In the genomic region with DNA sequence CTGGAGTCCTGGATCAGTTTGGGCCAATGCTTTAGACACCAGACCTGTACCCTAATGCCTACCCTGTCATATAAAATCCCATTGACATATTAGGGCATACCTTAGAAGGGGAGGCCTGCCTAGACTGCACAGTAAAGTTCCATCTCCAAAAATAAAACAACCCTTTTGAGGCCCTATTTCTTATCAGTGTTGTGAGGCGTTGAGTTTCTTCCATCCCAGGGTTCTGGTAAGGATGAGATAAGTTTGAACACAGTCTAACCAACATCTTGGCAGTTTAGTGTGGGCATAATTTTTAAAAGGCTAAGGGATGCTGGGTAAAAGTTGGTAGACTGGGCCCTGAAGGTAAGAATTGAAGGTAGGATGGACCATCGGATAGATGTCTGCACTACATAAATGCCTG, we compare ENCODE assay signal across 15 mouse cellular contexts. TPM values are rescaled to one million over a fixed set of nuclear protein-coding genes. Genes with fewer than 3 reads are reported as not detected.
DNase-seq lines count a peak whose midpoint lies in the region; ATAC-seq and TF ChIP-seq lines count a peak whose summit lies in the region.
"Had no signal": no experiment of that assay in that cellular context is flagged by ENCODE, and none has a peak within 500 bp of the region (broad histone marks: within the 10 kb centered on the region; RNA-seq: fewer than 3 reads in every experiment).

No protein-coding gene starts in this region.

- peak; percentile 98 to 100 for TF ChIP-seq EP300 in MEL (IDR thresholded peaks at IDR 0.05; ENCODE audit: low read depth in 1 of 2, low read length in 2 of 2)

- no peaks in the 10 kb centered on the region for H3K9me3 ChIP-seq in forebrain, embryonic 12.5 days
- H3K9me3 ChIP-seq in forebrain, embryonic 15.5 days: no peaks in the 10 kb centered on the region
- H3K9me3 ChIP-seq in hindbrain, embryonic 15.5 days: no peaks in the 10 kb centered on the region
- H3K9me3 ChIP-seq in hindbrain, embryonic 13.5 days: no peaks in the 10 kb centered on the region
- H3K9me3 ChIP-seq in MEL (replicated peaks; ENCODE audit: insufficient read depth, low read length): no peaks in the 10 kb centered on the region
- H3K9me3 ChIP-seq in liver, embryonic 13.5 days (replicated peaks): no peaks in the 10 kb centered on the region

- no peak overlapping the region for H3K4me3 ChIP-seq in forebrain, embryonic 12.5 days (replicated peaks)
- no peak overlapping the region for H3K4me3 ChIP-seq in forebrain, embryonic 15.5 days
- H3K4me3 ChIP-seq in hindbrain, embryonic 15.5 days: no peak overlapping the region
- no peak overlapping the region for H3K4me3 ChIP-seq in hindbrain, embryonic 13.5 days
- H3K4me3 ChIP-seq in MEL (ENCODE audit: control insufficient read depth in 1 of 2, insufficient read depth in 1 of 2, low read depth in 2 of 2, low read length in 2 of 2): peak overlapping the region; percentile 26 to 85; a peak in 3 of 4 replicates
- peak overlapping the region; percentile 87 for H3K4me3 ChIP-seq in liver, embryonic 13.5 days (replicated peaks)

- peak overlapping the region; percentile 6; the same call in 1 of the 2 replicates for H3K4me2 ChIP-seq in forebrain, embryonic 12.5 days
- H3K4me2 ChIP-seq in forebrain, embryonic 15.5 days (replicated peaks): no peak overlapping the region
- H3K4me2 ChIP-seq in hindbrain, embryonic 15.5 days: 0 out of 2 replicates have a peak overlapping the region, but pooled peaks have one; percentile 65
- no peak overlapping the region; the same call in 1 of the 2 replicates for H3K4me2 ChIP-seq in hindbrain, embryonic 13.5 days
- H3K4me2 ChIP-seq in liver, embryonic 13.5 days: peak overlapping the region; percentile 75

- H3K79me2 ChIP-seq in MEL (ENCODE audit: control insufficient read depth, insufficient read depth, low read length, poor library complexity): peaks cover 10% of the 10 kb centered on the region

- TF ChIP-seq RAD21 in MEL (IDR thresholded peaks at IDR 0.05; ENCODE audit: low read depth, low read length): no peak

- 98% methylated on average over 2 of the region's 2 CpGs for WGBS in forebrain, embryonic 12.5 days
- 97% methylated on average over 2 of the region's 2 CpGs for WGBS in forebrain, embryonic 15.5 days
- 97% methylated on average over 2 of the region's 2 CpGs for WGBS in hindbrain, embryonic 15.5 days
- WGBS in hindbrain, embryonic 13.5 days: 94% methylated on average over 2 of the region's 2 CpGs
- WGBS in liver, embryonic 13.5 days (ENCODE audit: insufficient replicate concordance): 31% methylated on average over 2 of the region's 2 CpGs

- TF ChIP-seq POLR2A in MEL (IDR thresholded peaks at IDR 0.05; ENCODE audit: control insufficient read depth in 1 of 2, insufficient read depth in 1 of 2, low read depth in 1 of 2, low read length in 2 of 2, poor library complexity in 1 of 2): no peak

- no peaks in the 10 kb centered on the region for H3K27me3 ChIP-seq in forebrain, embryonic 12.5 days
- H3K27me3 ChIP-seq in forebrain, embryonic 15.5 days: no peaks in the 10 kb centered on the region
- no peaks in the 10 kb centered on the region for H3K27me3 ChIP-seq in hindbrain, embryonic 15.5 days
- H3K27me3 ChIP-seq in hindbrain, embryonic 13.5 days: no peaks in the 10 kb centered on the region
- no peaks in the 10 kb centered on the region for H3K27me3 ChIP-seq in MEL (ENCODE audit: control insufficient read depth in 1 of 2, insufficient read depth in 2 of 2, low read length in 2 of 2)
- no peaks in the 10 kb centered on the region for H3K27me3 ChIP-seq in liver, embryonic 13.5 days

- no peak for ATAC-seq in forebrain, embryonic 12.5 days (ENCODE audit: low FRiP score)
- no peak for ATAC-seq in forebrain, embryonic 15.5 days (replicated peaks)
- no peak for ATAC-seq in hindbrain, embryonic 15.5 days (ENCODE audit: low FRiP score, low read depth)
- no peak for ATAC-seq in hindbrain, embryonic 13.5 days (ENCODE audit: low FRiP score)
- ATAC-seq in liver, embryonic 13.5 days (ENCODE audit: low read depth): peak; percentile 65
- ATAC-seq: activated CD4-positive, CD25-positive, alpha-beta regulatory T cell, adult 4 months had no signal

- no peak for TF ChIP-seq CTCF in MEL (IDR thresholded peaks at IDR 0.05 in 2 of 3, conservative IDR thresholded peaks at IDR 0.05 in 1 of 3; ENCODE audit: control insufficient read depth in 1 of 3, insufficient read depth in 1 of 3, low read depth in 2 of 3, low read length in 3 of 3, poor library complexity in 1 of 3, severe bottlenecking in 1 of 3)

- peaks cover 49% of the 10 kb centered on the region for H3K36me3 ChIP-seq in forebrain, embryonic 12.5 days (replicated peaks)
- peaks cover 41% of the 10 kb centered on the region for H3K36me3 ChIP-seq in forebrain, embryonic 15.5 days
- H3K36me3 ChIP-seq in hindbrain, embryonic 15.5 days: peaks cover 46% of the 10 kb centered on the region
- peaks cover 51% of the 10 kb centered on the region for H3K36me3 ChIP-seq in hindbrain, embryonic 13.5 days
- peaks cover 17 to 45% of the 10 kb centered on the region in 2 experiments for H3K36me3 ChIP-seq in MEL (ENCODE audit: control insufficient read depth in 1 of 2, insufficient read depth in 2 of 2, low read length in 2 of 2)
- H3K36me3 ChIP-seq in liver, embryonic 13.5 days: peaks cover 58% of the 10 kb centered on the region

- no peak overlapping the region for H3K27ac ChIP-seq in forebrain, embryonic 12.5 days
- H3K27ac ChIP-seq in forebrain, embryonic 15.5 days (replicated peaks): no peak overlapping the region
- no peak overlapping the region for H3K27ac ChIP-seq in hindbrain, embryonic 15.5 days (replicated peaks)
- H3K27ac ChIP-seq in hindbrain, embryonic 13.5 days: no peak overlapping the region
- H3K27ac ChIP-seq in MEL (ENCODE audit: control insufficient read depth, low read depth, low read length): peak overlapping the region; percentile 97
- peak overlapping the region; percentile 99 for H3K27ac ChIP-seq in liver, embryonic 13.5 days

- peaks cover 33% of the 10 kb centered on the region for H3K4me1 ChIP-seq in forebrain, embryonic 12.5 days
- peaks cover 46% of the 10 kb centered on the region for H3K4me1 ChIP-seq in forebrain, embryonic 15.5 days
- peaks cover 46% of the 10 kb centered on the region for H3K4me1 ChIP-seq in hindbrain, embryonic 15.5 days (replicated peaks)
- peaks cover 49% of the 10 kb centered on the region for H3K4me1 ChIP-seq in hindbrain, embryonic 13.5 days (replicated peaks)
- H3K4me1 ChIP-seq in MEL (ENCODE audit: control insufficient read depth in 1 of 2, insufficient read depth in 2 of 2, low read length in 2 of 2): peaks cover 20 to 27% of the 10 kb centered on the region in 2 experiments
- H3K4me1 ChIP-seq in liver, embryonic 13.5 days (replicated peaks): peaks cover 47% of the 10 kb centered on the region

- peak; percentile 91 for DNase-seq in MEL (ENCODE audit: low read depth, low spot score)
- DNase-seq in liver, embryonic 13.5 days: peak; percentile 64
- DNase-seq in layer of hippocampus, postnatal 36 days: no peak
- DNase-seq in embryo, embryonic 10 days (ENCODE audit: low spot score): no peak
- DNase-seq: cerebellum, postnatal 25 days; heart, postnatal 4 days; kidney, adult 2 months; lung, postnatal 36 days; retina, postnatal 1 day; thymus, adult 2 months had no signal

- H3K9ac ChIP-seq in forebrain, embryonic 12.5 days: no peak overlapping the region
- no peak overlapping the region for H3K9ac ChIP-seq in forebrain, embryonic 15.5 days (replicated peaks)
- no peak overlapping the region for H3K9ac ChIP-seq in hindbrain, embryonic 15.5 days
- no peak overlapping the region for H3K9ac ChIP-seq in hindbrain, embryonic 13.5 days
- H3K9ac ChIP-seq in MEL (ENCODE audit: control insufficient read depth, low read depth, low read length, poor library complexity, severe bottlenecking): peak overlapping the region; percentile 55
- peak overlapping the region; percentile 95 for H3K9ac ChIP-seq in liver, embryonic 13.5 days

RNA-seq across cellular contexts. Expression of a gene that starts 2.6 kb away (rescaled TPM):
- 65.0 and 72.4 TPM in 2 replicates for polyA plus RNA-seq in forebrain, embryonic 12.5 days (2016; fragmentation: Nextera tagmentation; extraction: Ambion mirVana)
- 86.4 and 106 TPM in 2 replicates for polyA plus RNA-seq in forebrain, embryonic 15.5 days (2015; fragmentation: Nextera tagmentation; extraction: Ambion mirVana)
- polyA plus RNA-seq in hindbrain, embryonic 15.5 days (2015; fragmentation: Nextera tagmentation; extraction: Ambion mirVana): 81.6 and 86.8 TPM in 2 replicates
- polyA plus RNA-seq in hindbrain, embryonic 13.5 days (2015; fragmentation: Nextera tagmentation; extraction: Ambion mirVana): 94.8 and 95.5 TPM in 2 replicates
- 31.9 and 45.3 TPM in 2 replicates for total RNA-seq in MEL (2012; rRNA removed)
- polyA plus RNA-seq in MEL (2012; ENCODE audit: insufficient read depth in 1 of 2, insufficient read length in 2 of 2, low read depth in 1 of 2, low replicate concordance in 2 of 2, missing spikeins in 1 of 2): 10 to 100 TPM in 1 of 2 experiments, not detected in 1; 44.9 TPM
- polyA plus RNA-seq in liver, embryonic 13.5 days (2015; fragmentation: Nextera tagmentation; extraction: Ambion mirVana): 101 and 117 TPM in 2 replicates
- total RNA-seq in layer of hippocampus, postnatal 36 days (2021): 10 to 100 TPM; 48.9 to 56.7 TPM

RNA-seq across cellular contexts. Expression of a gene that starts 10.5 kb away (rescaled TPM):
- polyA plus RNA-seq in forebrain, embryonic 12.5 days (2016; fragmentation: Nextera tagmentation; extraction: Ambion mirVana): 33.3 and 34.0 TPM in 2 replicates
- 40.4 and 44.3 TPM in 2 replicates for polyA plus RNA-seq in forebrain, embryonic 15.5 days (2015; fragmentation: Nextera tagmentation; extraction: Ambion mirVana)
- 36.9 and 37.4 TPM in 2 replicates for polyA plus RNA-seq in hindbrain, embryonic 15.5 days (2015; fragmentation: Nextera tagmentation; extraction: Ambion mirVana)
- 39.3 and 42.2 TPM in 2 replicates for polyA plus RNA-seq in hindbrain, embryonic 13.5 days (2015; fragmentation: Nextera tagmentation; extraction: Ambion mirVana)
- total RNA-seq in MEL (2012; rRNA removed): 42.5 and 46.1 TPM in 2 replicates
- polyA plus RNA-seq in MEL (2012; ENCODE audit: insufficient read depth in 1 of 2, insufficient read length in 2 of 2, low read depth in 1 of 2, low replicate concordance in 2 of 2, missing spikeins in 1 of 2): 10 to 100 TPM in 1 of 2 experiments, not detected in 1; 43.6 TPM
- polyA plus RNA-seq in liver, embryonic 13.5 days (2015; fragmentation: Nextera tagmentation; extraction: Ambion mirVana): 20.0 and 21.0 TPM in 2 replicates
- 10 to 100 TPM; 22.1 to 22.5 TPM for total RNA-seq in layer of hippocampus, postnatal 36 days (2021)

RNA-seq across cellular contexts. Expression of a gene that starts 20.1 kb away (rescaled TPM):
- 13.0 and 13.8 TPM in 2 replicates for polyA plus RNA-seq in forebrain, embryonic 12.5 days (2016; fragmentation: Nextera tagmentation; extraction: Ambion mirVana)
- polyA plus RNA-seq in forebrain, embryonic 15.5 days (2015; fragmentation: Nextera tagmentation; extraction: Ambion mirVana): 14.2 and 14.6 TPM in 2 replicates
- 15.7 TPM in 2 replicates for polyA plus RNA-seq in hindbrain, embryonic 15.5 days (2015; fragmentation: Nextera tagmentation; extraction: Ambion mirVana)
- polyA plus RNA-seq in hindbrain, embryonic 13.5 days (2015; fragmentation: Nextera tagmentation; extraction: Ambion mirVana): 12.1 and 12.2 TPM in 2 replicates
- total RNA-seq in MEL (2012; rRNA removed): 59.6 and 64.5 TPM in 2 replicates
- 100 to 1,000 TPM in 1 of 2 experiments, 10 to 100 TPM in 1; 68.0 to 317 TPM for polyA plus RNA-seq in MEL (2012; ENCODE audit: insufficient read depth in 1 of 2, insufficient read length in 2 of 2, low read depth in 1 of 2, low replicate concordance in 2 of 2, missing spikeins in 1 of 2)
- 3.4 and 3.9 TPM in 2 replicates for polyA plus RNA-seq in liver, embryonic 13.5 days (2015; fragmentation: Nextera tagmentation; extraction: Ambion mirVana)
- total RNA-seq in layer of hippocampus, postnatal 36 days (2021): 10 to 100 TPM; 75.7 to 84.8 TPM

RNA-seq across cellular contexts. Expression of a gene that starts 35.2 kb away (rescaled TPM):
- 16.1 and 19.7 TPM in 2 replicates for polyA plus RNA-seq in forebrain, embryonic 12.5 days (2016; fragmentation: Nextera tagmentation; extraction: Ambion mirVana)
- polyA plus RNA-seq in forebrain, embryonic 15.5 days (2015; fragmentation: Nextera tagmentation; extraction: Ambion mirVana): 14.4 and 16.7 TPM in 2 replicates
- 28.3 and 29.9 TPM in 2 replicates for polyA plus RNA-seq in hindbrain, embryonic 15.5 days (2015; fragmentation: Nextera tagmentation; extraction: Ambion mirVana)
- 23.9 and 24.2 TPM in 2 replicates for polyA plus RNA-seq in hindbrain, embryonic 13.5 days (2015; fragmentation: Nextera tagmentation; extraction: Ambion mirVana)
- total RNA-seq in MEL (2012; rRNA removed): 10.1 and 12.7 TPM in 2 replicates
- polyA plus RNA-seq in MEL (2012; ENCODE audit: insufficient read depth in 1 of 2, insufficient read length in 2 of 2, low read depth in 1 of 2, low replicate concordance in 2 of 2, missing spikeins in 1 of 2): 10 to 100 TPM in 1 of 2 experiments, not detected in 1; 12.3 TPM
- 14.7 and 14.9 TPM in 2 replicates for polyA plus RNA-seq in liver, embryonic 13.5 days (2015; fragmentation: Nextera tagmentation; extraction: Ambion mirVana)
- 1 to 10 TPM; 6.0 to 7.0 TPM for total RNA-seq in layer of hippocampus, postnatal 36 days (2021)

RNA-seq across cellular contexts. Expression of a gene that starts 35.4 kb away (rescaled TPM):
- 7.9 and 8.4 TPM in 2 replicates for polyA plus RNA-seq in forebrain, embryonic 12.5 days (2016; fragmentation: Nextera tagmentation; extraction: Ambion mirVana)
- polyA plus RNA-seq in forebrain, embryonic 15.5 days (2015; fragmentation: Nextera tagmentation; extraction: Ambion mirVana): 14.3 and 17.1 TPM in 2 replicates
- polyA plus RNA-seq in hindbrain, embryonic 15.5 days (2015; fragmentation: Nextera tagmentation; extraction: Ambion mirVana): 31.6 and 32.5 TPM in 2 replicates
- polyA plus RNA-seq in hindbrain, embryonic 13.5 days (2015; fragmentation: Nextera tagmentation; extraction: Ambion mirVana): 17.8 and 20.5 TPM in 2 replicates
- total RNA-seq in MEL (2012; rRNA removed): 6.4 and 7.1 TPM in 2 replicates
- 1 to 10 TPM in 1 of 2 experiments, not detected in 1; 9.0 TPM for polyA plus RNA-seq in MEL (2012; ENCODE audit: insufficient read depth in 1 of 2, insufficient read length in 2 of 2, low read depth in 1 of 2, low replicate concordance in 2 of 2, missing spikeins in 1 of 2)
- 2.2 and 2.4 TPM in 2 replicates for polyA plus RNA-seq in liver, embryonic 13.5 days (2015; fragmentation: Nextera tagmentation; extraction: Ambion mirVana)
- 10 to 100 TPM; 16.7 to 20.2 TPM for total RNA-seq in layer of hippocampus, postnatal 36 days (2021)

Comparison
In these comparisons a context has a peak if more than half of its experiments do, and no peak if none do; other contexts are left out.
1. H3K4me2 ChIP-seq: peak in forebrain, embryonic 12.5 days (single experiment), hindbrain, embryonic 15.5 days (single experiment) and liver, embryonic 13.5 days (single experiment); none in forebrain, embryonic 15.5 days (single experiment) and hindbrain, embryonic 13.5 days (single experiment).
2. H3K27ac ChIP-seq: peak in MEL (single experiment) and liver, embryonic 13.5 days (single experiment); none in forebrain, embryonic 12.5 days (single experiment), forebrain, embryonic 15.5 days (single experiment), hindbrain, embryonic 15.5 days (single experiment) and hindbrain, embryonic 13.5 days (single experiment).
3. H3K4me3 ChIP-seq: peak in MEL (2 of 2) and liver, embryonic 13.5 days (single experiment); none in forebrain, embryonic 12.5 days (single experiment), forebrain, embryonic 15.5 days (single experiment), hindbrain, embryonic 15.5 days (single experiment) and hindbrain, embryonic 13.5 days (single experiment).
4. H3K9ac ChIP-seq: peak in MEL (single experiment) and liver, embryonic 13.5 days (single experiment); none in forebrain, embryonic 12.5 days (single experiment), forebrain, embryonic 15.5 days (single experiment), hindbrain, embryonic 15.5 days (single experiment) and hindbrain, embryonic 13.5 days (single experiment).
5. DNase-seq: peak in MEL (single experiment) and liver, embryonic 13.5 days (single experiment); none in layer of hippocampus, postnatal 36 days (0 of 2) and embryo, embryonic 10 days (single experiment).